Mouse (Mus musculus): ENCODE measurements around the gene Cabp1. TPM values are rescaled to one million over a fixed set of nuclear protein-coding genes. Genes with fewer than 3 reads are reported as not detected.

Gene Cabp1
- not detected in 2 replicates for polyA plus RNA-seq (2011; ENCODE audit: insufficient read depth, insufficient read length, low replicate concordance, missing spikeins)

DNA sequence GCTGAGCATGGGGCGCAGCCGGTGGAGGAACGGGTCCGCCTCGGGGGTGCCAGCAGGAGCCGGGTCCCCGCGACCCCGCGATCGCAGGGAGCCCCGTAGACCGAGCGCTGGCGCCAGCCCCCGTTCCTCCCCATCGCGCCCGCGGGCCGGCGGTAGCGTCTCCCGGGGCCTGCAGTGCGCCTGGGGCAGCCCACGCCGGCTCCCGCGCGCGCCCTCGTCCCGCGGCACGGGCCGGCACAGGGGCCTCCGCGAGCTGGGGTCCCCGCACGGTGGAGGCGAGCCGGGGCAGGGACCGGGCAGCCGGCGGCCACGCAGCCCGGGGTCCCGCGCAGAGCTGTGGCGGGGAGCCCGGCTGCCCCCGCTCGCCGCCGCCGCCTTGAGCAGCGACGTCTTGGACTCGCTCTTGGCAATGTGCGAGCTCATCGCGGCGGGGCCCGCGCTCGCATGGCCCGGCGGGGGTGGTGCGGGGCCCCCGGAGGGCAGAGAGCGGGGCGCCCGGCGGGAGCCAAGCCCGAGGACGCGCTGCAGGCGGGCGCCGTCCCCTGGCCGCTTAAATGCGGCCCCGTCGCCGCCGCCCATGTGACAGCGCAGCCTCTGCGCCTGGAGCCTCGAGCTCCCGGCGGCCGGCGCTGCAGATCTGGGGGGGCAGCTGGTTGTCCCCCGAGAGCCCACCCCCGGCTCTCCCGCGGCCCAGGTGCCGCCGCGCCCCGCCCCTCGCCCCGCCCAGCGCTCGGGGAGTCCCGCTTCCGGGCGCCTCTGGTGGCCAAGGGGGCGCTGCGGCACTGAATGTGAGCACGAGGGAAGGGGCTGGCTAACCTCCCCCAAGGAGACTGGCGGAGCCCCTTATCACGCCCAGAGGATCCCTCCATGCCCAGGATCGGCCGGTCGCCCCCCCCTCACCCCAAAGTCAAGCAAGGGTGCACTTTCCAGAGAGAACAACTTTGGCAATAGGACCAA lies at the start of gene Cabp1:
Gene Cabp1 (minus strand): TSS at position 713 of the 957 bp plus-strand sequence.
- H3K27ac ChIP-seq (ENCODE audit: control insufficient read depth, insufficient read depth, low read depth, low read length, poor library complexity), result no peak within 1 kb of the TSS
- WGBS, result 1% methylated on average over 100 of the region's 116 CpGs
- no peak for TF ChIP-seq POLR2A (IDR thresholded peaks at IDR 0.05; ENCODE audit: borderline replicate concordance, control insufficient read depth, low read depth, low read length)
- TF ChIP-seq CTCF (IDR thresholded peaks at IDR 0.05; ENCODE audit: control insufficient read depth, insufficient read depth, low read length), result no peak
- no peak within 1 kb of the TSS for H3K4me3 ChIP-seq (replicated peaks; ENCODE audit: control insufficient read depth, low read depth, low read length)
- no peaks in the 10 kb centered on the region for H3K4me1 ChIP-seq (ENCODE audit: control insufficient read depth, insufficient read depth, low read length)

DNA sequence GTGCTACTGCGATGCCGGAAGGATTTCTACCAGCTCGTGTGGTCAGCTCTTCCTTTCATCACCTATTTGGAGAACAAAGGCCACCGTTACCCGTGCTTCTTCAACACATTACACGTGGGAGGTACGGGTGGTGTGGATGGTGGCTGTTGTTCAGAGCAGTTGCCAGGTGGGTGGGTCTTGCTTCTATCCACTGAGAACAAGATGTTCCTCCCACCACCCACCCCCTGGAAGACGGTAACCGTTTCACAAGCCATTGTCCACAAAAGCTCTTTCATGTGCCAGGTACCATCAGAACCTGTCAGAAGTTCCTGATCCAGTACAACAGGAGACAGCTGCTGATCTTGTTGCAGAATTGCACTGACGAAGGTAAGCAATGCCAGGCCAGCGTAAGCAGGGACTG lies 46.0 kb upstream of the Cabp1 start:
- 87% methylated on average over 11 of the region's 11 CpGs for WGBS
- no peak overlapping the region for H3K27ac ChIP-seq (ENCODE audit: control insufficient read depth, insufficient read depth, low read depth, low read length, poor library complexity)
- TF ChIP-seq CTCF (IDR thresholded peaks at IDR 0.05; ENCODE audit: control insufficient read depth, insufficient read depth, low read length) (no peak), POLR2A (IDR thresholded peaks at IDR 0.05; ENCODE audit: borderline replicate concordance, control insufficient read depth, low read depth, low read length) (no peak)
- no peak overlapping the region for H3K4me3 ChIP-seq (replicated peaks; ENCODE audit: control insufficient read depth, low read depth, low read length)
- H3K4me1 ChIP-seq (ENCODE audit: control insufficient read depth, insufficient read depth, low read length), result no peaks in the 10 kb centered on the region; the same call in 1 of the 2 replicates

DNA sequence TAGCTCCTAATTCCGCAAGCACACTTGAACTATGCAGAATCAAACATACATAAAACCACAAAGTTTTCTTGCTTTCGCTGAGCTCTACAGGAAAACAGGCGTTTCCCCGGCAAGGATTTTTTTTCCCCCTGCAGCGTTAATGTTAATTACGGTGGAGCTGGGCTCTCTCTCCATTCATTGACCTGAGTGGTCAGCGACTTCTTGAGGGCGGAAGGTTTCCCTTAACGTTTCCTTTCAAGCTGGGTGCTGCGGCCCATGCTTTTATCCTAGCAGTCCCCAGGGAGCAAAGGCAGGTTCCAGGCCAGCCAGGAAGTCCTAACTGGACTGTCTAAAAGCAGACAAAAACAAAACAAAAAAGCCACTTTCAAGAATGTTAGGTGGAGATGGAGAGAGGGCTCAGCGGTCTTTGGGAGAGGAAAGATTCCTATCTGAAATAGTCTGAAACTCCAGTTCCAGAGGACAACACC lies 44.6 kb upstream of the Cabp1 start:
- WGBS, result 13% methylated on average over 11 of the region's 11 CpGs
- H3K27ac ChIP-seq (ENCODE audit: control insufficient read depth, insufficient read depth, low read depth, low read length, poor library complexity), result no peak overlapping the region

DNA sequence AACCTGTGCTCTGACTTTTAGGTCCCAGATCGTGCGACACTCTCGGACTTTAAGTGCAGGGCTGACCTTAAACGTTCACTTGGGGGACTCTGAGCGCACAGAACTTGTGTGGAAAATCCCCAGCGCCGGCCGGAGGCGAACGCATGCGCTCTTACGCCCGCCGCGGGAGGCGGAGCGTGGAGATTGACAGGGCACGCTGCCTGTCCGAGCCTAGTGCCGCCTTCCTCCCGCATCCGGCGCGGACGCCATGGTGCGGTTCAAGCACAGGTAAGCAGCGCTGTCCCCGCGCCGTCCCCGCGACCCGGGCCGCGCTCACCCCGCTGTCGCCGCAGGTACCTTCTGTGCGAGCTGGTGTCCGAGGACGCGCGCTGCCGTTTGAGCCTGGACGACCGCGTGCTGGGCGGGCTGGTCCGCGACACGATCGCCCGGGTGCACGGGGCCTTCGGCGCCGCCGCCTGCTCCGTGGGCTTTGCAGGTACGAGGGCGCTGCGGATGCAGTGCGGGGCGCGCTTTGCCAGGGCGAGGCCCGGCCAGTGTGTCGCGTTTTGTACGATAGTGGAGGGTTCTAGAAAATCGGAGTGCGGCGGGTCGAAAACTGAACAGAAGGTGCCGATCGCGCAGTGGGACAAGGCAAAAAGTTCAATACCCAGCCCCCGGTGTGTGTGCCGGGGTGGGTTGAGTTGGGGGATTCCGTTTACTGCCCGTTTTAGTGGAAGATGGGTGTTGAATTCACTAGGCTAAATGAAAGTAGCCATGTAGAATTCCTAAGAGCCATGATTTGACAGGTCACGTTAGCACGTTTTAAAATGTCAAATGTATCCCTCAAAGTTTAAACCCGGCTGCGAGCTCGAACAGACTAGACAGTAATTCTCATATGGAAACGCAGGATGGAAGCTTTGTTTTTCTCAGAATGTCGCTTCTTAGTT lies 43.9 kb upstream of the Cabp1 start:
- WGBS, result under 1% methylated on average over 88 of the region's 88 CpGs
- Histone ChIP-seq H3K27ac (ENCODE audit: control insufficient read depth, insufficient read depth, low read depth, low read length, poor library complexity) (peak overlapping the region; percentile 58; the same call in 1 of the 2 replicates), H3K4me3 (replicated peaks; ENCODE audit: control insufficient read depth, low read depth, low read length) (peak overlapping the region; percentile 96)

More for the DNA sequence above, 44.6 kb upstream of the Cabp1 start:
- H3K4me1 ChIP-seq (ENCODE audit: control insufficient read depth, insufficient read depth, low read length), result no peaks in the 10 kb centered on the region; the same call in 1 of the 2 replicates
- no peak for TF ChIP-seq POLR2A (IDR thresholded peaks at IDR 0.05; ENCODE audit: borderline replicate concordance, control insufficient read depth, low read depth, low read length)
- TF ChIP-seq CTCF (IDR thresholded peaks at IDR 0.05; ENCODE audit: control insufficient read depth, insufficient read depth, low read length), result no peak
- H3K4me3 ChIP-seq (replicated peaks; ENCODE audit: control insufficient read depth, low read depth, low read length), result peak overlapping the region; percentile 12

DNA sequence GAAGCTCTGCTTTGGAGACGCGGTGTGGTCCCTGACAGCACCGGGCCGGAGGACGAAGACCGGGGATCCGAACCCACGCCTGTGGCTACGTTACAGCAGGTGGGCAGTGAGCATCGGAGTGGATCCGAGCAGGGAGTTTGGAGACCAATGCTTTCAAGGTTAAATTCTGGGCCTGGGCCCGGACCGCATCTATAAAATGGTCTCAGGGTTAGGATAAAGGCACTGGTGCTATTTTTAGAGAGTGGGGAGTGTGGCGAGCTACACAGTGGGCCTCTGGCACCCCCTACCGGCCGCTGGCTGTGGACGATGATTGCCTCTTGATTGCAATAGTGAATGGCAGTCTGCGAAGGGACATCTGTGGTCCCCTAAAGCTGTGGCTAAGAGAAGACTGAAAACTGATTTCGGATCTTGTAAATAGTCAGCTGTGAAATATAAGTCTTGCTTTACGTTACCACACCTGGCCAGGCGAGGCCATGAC lies 41.6 kb upstream of the Cabp1 start, which contains the start of gene Pop5:
Gene Pop5 (plus strand): TSS at position 51 of the 478 bp plus-strand sequence.
- TF ChIP-seq POLR2A (IDR thresholded peaks at IDR 0.05; ENCODE audit: borderline replicate concordance, control insufficient read depth, low read depth, low read length), result peak; percentile 33; the same call in 1 of the 2 replicates
- peak; percentile 94 for TF ChIP-seq CTCF (IDR thresholded peaks at IDR 0.05; ENCODE audit: control insufficient read depth, insufficient read depth, low read length)
- no peaks in the 10 kb centered on the region; the same call in 1 of the 2 replicates for H3K4me1 ChIP-seq (ENCODE audit: control insufficient read depth, insufficient read depth, low read length)
- H3K4me3 ChIP-seq (replicated peaks; ENCODE audit: control insufficient read depth, low read depth, low read length), result peak within 1 kb of the TSS; percentile 56
- H3K27ac ChIP-seq (ENCODE audit: control insufficient read depth, insufficient read depth, low read depth, low read length, poor library complexity), result no peak within 1 kb of the TSS
- under 1% methylated on average over 21 of the region's 21 CpGs for WGBS

More for the DNA sequence above, 43.9 kb upstream of the Cabp1 start:
- TF ChIP-seq CTCF (IDR thresholded peaks at IDR 0.05; ENCODE audit: control insufficient read depth, insufficient read depth, low read length) (no peak), POLR2A (IDR thresholded peaks at IDR 0.05; ENCODE audit: borderline replicate concordance, control insufficient read depth, low read depth, low read length) (peak; percentile 83; the same call in 1 of the 2 replicates)
- H3K4me1 ChIP-seq (ENCODE audit: control insufficient read depth, insufficient read depth, low read length), result no peaks in the 10 kb centered on the region; the same call in 1 of the 2 replicates

DNA sequence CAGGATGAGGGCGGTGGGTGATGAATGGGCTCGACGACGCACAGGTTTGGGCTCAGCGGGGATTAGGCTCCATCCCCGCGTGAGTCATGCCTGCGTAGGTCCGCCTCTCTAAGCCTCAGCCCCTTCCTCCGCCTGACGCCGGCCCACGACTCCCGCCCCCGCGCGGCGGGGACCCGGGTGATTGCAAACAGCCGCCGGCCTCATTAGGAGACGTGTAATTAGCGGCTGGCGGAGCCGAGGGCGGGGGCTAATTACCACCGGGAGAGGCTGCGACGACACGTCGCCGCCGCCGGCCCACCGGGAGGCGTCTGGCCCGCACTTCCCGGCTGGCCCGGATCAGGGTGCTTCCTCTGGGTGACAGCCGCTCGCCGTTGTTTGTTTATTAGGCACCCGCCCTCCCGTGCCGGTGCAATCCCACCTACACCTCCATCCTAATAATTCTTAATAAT lies 41.2 kb upstream of the Cabp1 start:
- Histone ChIP-seq H3K27ac (ENCODE audit: control insufficient read depth, insufficient read depth, low read depth, low read length, poor library complexity) (no peak overlapping the region), H3K4me3 (replicated peaks; ENCODE audit: control insufficient read depth, low read depth, low read length) (peak overlapping the region; percentile 56), H3K4me1 (ENCODE audit: control insufficient read depth, insufficient read depth, low read length) (no peaks in the 10 kb centered on the region; the same call in 1 of the 2 replicates)
- WGBS, result 2% methylated on average over 45 of the region's 45 CpGs
- TF ChIP-seq POLR2A (IDR thresholded peaks at IDR 0.05; ENCODE audit: borderline replicate concordance, control insufficient read depth, low read depth, low read length) (no peak), CTCF (IDR thresholded peaks at IDR 0.05; ENCODE audit: control insufficient read depth, insufficient read depth, low read length) (no peak)

DNA sequence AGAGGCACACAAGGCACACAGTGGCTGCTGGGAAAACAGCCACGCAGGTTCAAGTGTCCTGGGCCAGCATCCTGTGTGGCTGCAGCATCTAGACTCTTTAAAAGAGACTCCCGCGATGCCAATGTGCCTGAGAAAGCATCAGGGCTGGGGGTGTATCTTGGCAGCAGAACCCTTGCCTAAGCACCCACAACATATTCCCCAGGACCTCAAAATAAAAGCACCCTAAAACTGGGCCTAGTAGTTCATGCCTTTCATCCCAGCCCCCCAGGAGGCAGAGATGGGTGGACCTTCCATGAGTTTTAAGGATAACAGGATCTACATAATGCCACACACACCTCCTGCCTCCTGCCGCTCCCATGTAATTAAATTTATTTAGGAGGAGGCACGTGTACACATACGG lies 40.3 kb upstream of the Cabp1 start:
- H3K27ac ChIP-seq (ENCODE audit: control insufficient read depth, insufficient read depth, low read depth, low read length, poor library complexity), result no peak overlapping the region
- H3K4me3 ChIP-seq (replicated peaks; ENCODE audit: control insufficient read depth, low read depth, low read length), result no peak overlapping the region
- H3K4me1 ChIP-seq (ENCODE audit: control insufficient read depth, insufficient read depth, low read length), result no peaks in the 10 kb centered on the region; the same call in 1 of the 2 replicates
- TF ChIP-seq POLR2A (IDR thresholded peaks at IDR 0.05; ENCODE audit: borderline replicate concordance, control insufficient read depth, low read depth, low read length) (no peak), CTCF (IDR thresholded peaks at IDR 0.05; ENCODE audit: control insufficient read depth, insufficient read depth, low read length) (no peak)
- 86% methylated on average over 6 of the region's 6 CpGs for WGBS
